Mouse (Mus musculus) CD8-positive naive resting alpha-beta T cell, adult 2 months (primary cell): ENCODE measurements around the gene Dnajb8.

ENCODE experiments used
- DNase-seq, 2 experiments: peaks; one replicate each; pipeline ENCODE4 v3.0.0; 2022; ENCODE audit warnings: low read depth in 2 of 2, low spot score in 2 of 2

Gene Dnajb8

GRCm38 (mm10) chr6:88227537-88227936 lies 5.5 kb downstream of the Dnajb8 start:
- DNase-seq, result no peak

- no peak for DNase-seq
Measured at GRCm38 (mm10) chr6:88229221-88229620, 7.2 kb downstream of the Dnajb8 start.

GRCm38 (mm10) chr6:88231821-88232220 lies 9.8 kb downstream of the Dnajb8 start:
- no peak for DNase-seq

GRCm38 (mm10) chr6:88232221-88232620 lies 10.2 kb downstream of the Dnajb8 start:
- DNase-seq, result no peak

GRCm38 (mm10) chr6:88233996-88234395 lies 11.9 kb downstream of the Dnajb8 start:
- DNase-seq, result no peak

- DNase-seq, result no peak
Measured at GRCm38 (mm10) chr6:88235461-88235860, 13.4 kb downstream of the Dnajb8 start.

- no peak for DNase-seq
Measured at GRCm38 (mm10) chr6:88235983-88236382, 13.9 kb downstream of the Dnajb8 start.

GRCm38 (mm10) chr6:88236513-88236912 lies 14.4 kb downstream of the Dnajb8 start:
- DNase-seq, result no peak

GRCm38 (mm10) chr6:88242604-88243003 lies 20.5 kb downstream of the Dnajb8 start:
- no peak for DNase-seq

- no peak for DNase-seq
Measured at GRCm38 (mm10) chr6:88249231-88249630, 27.2 kb downstream of the Dnajb8 start.

- DNase-seq, result no peak
Measured at GRCm38 (mm10) chr6:88251396-88251795, 29.3 kb downstream of the Dnajb8 start.

- no peak for DNase-seq
Measured at GRCm38 (mm10) chr6:88251798-88252478, 29.9 kb downstream of the Dnajb8 start.

- no peak for DNase-seq
Measured at GRCm38 (mm10) chr6:88254082-88254481, 32.0 kb downstream of the Dnajb8 start.

- DNase-seq, result no peak
Measured at GRCm38 (mm10) chr6:88255435-88255834, 33.4 kb downstream of the Dnajb8 start.

- no peak for DNase-seq
Measured at GRCm38 (mm10) chr6:88259621-88260020, 37.6 kb downstream of the Dnajb8 start.

GRCm38 (mm10) chr6:88260645-88261044 lies 38.6 kb downstream of the Dnajb8 start:
- no peak for DNase-seq

- DNase-seq, result no peak
Measured at GRCm38 (mm10) chr6:88262160-88262559, 40.1 kb downstream of the Dnajb8 start.

- no peak for DNase-seq
Measured at GRCm38 (mm10) chr6:88265355-88265754, 43.3 kb downstream of the Dnajb8 start.

GRCm38 (mm10) chr6:88266055-88266454 lies 44.0 kb downstream of the Dnajb8 start:
- DNase-seq, result no peak

- no peak for DNase-seq
Measured at GRCm38 (mm10) chr6:88267068-88267467, 45.0 kb downstream of the Dnajb8 start.

GRCm38 (mm10) chr6:88267970-88268369 lies 45.9 kb downstream of the Dnajb8 start:
- DNase-seq, result no peak

GRCm38 (mm10) chr6:88274623-88275022 lies 52.6 kb downstream of the Dnajb8 start:
- DNase-seq, result no peak

GRCm38 (mm10) chr6:88276221-88276620 lies 54.2 kb downstream of the Dnajb8 start:
- DNase-seq, result no peak
